In the genomic region with DNA sequence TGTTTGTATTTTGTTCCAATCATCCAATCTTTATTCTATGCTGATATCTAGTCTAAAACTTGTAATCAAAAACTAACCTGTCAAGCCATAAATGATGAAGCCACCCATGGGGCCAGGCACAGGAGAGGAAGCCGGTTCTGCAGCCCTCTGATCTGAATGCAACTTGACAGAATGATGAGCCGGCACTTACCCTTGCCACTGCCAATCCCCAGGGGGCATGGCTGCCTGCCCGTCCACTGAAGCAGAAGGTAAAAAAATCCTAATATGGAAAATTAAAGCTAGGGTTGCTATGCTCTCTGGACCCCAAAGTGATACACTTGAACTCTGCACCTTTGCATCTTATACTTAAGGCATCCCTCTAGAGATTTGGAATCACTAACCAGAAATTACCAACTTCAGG, we compare ENCODE assay signal across 26 mouse cellular contexts.
A peak's percentile ranks its signal among the peaks of the same experiment; 100 is the strongest.
DNase-seq lines count a peak whose midpoint lies in the region; ATAC-seq and TF ChIP-seq lines count a peak whose summit lies in the region.
"Had no signal": no experiment of that assay in that cellular context is flagged by ENCODE, and none has a peak within 500 bp of the region (broad histone marks: within the 10 kb centered on the region; RNA-seq: fewer than 3 reads in every experiment).

No protein-coding gene starts in this region.

- H3K4me2 ChIP-seq in hindbrain, postnatal 0 days (ENCODE audit: low read depth, low read length), result no peak overlapping the region
- H3K4me2 ChIP-seq in hindbrain, embryonic 14.5 days (replicated peaks), result no peak overlapping the region
- no peak overlapping the region for H3K4me2 ChIP-seq in midbrain, embryonic 14.5 days (ENCODE audit: low read length)
- H3K4me2 ChIP-seq in midbrain, embryonic 11.5 days, result no peak overlapping the region
- H3K4me2 ChIP-seq: embryonic facial prominence, embryonic 15.5 days; heart, embryonic 11.5 days; limb, embryonic 13.5 days; liver, embryonic 12.5 days; midbrain, embryonic 12.5 days; neural tube, embryonic 12.5 days; stomach, embryonic 15.5 days had no signal

- no peaks in the 10 kb centered on the region for H3K36me3 ChIP-seq in hindbrain, postnatal 0 days (ENCODE audit: insufficient read depth, low read length)
- no peaks in the 10 kb centered on the region for H3K36me3 ChIP-seq in hindbrain, embryonic 14.5 days (replicated peaks; ENCODE audit: control insufficient read depth, insufficient read depth)
- H3K36me3 ChIP-seq in midbrain, embryonic 14.5 days (ENCODE audit: control insufficient read depth, insufficient read depth, low read length), result no peaks in the 10 kb centered on the region
- H3K36me3 ChIP-seq in midbrain, embryonic 11.5 days (ENCODE audit: control insufficient read depth, insufficient read depth, low read length), result no peaks in the 10 kb centered on the region
- H3K36me3 ChIP-seq: embryonic facial prominence, embryonic 15.5 days; limb, embryonic 13.5 days; liver, embryonic 12.5 days; midbrain, embryonic 12.5 days; neural tube, embryonic 12.5 days; stomach, embryonic 15.5 days had no signal

- no peak for TF ChIP-seq CTCF in hindbrain, postnatal 0 days (IDR thresholded peaks at IDR 0.05; ENCODE audit: low read depth)

- peak; percentile 56 for DNase-seq in hindbrain, postnatal 0 days (ENCODE audit: low spot score)
- DNase-seq in hindbrain, embryonic 14.5 days (ENCODE audit: low spot score), result no peak
- peak; percentile 22 for DNase-seq in midbrain, embryonic 14.5 days
- no peak for DNase-seq in midbrain, embryonic 11.5 days (ENCODE audit: low spot score, missing footprints)
- peak; percentile 13 for DNase-seq in kidney, postnatal 14 days
- peak; percentile 68 for DNase-seq in retina, postnatal 1 day
- no peak for DNase-seq in adrenal gland, postnatal 36 days
- DNase-seq: adrenal gland, adult 8-10 months; cerebellum, adult 9-11 months; embryo, embryonic 11 days; gastrocnemius, postnatal 10 days; layer of hippocampus, postnatal 36 days; lung, adult 18-20 months; lung, postnatal 10 days; thymus, postnatal 36 days had no signal

- no peak overlapping the region for H3K9ac ChIP-seq in hindbrain, postnatal 0 days (replicated peaks; ENCODE audit: low read length)
- no peak overlapping the region for H3K9ac ChIP-seq in hindbrain, embryonic 14.5 days
- H3K9ac ChIP-seq in midbrain, embryonic 14.5 days (replicated peaks; ENCODE audit: low read length), result no peak overlapping the region
- no peak overlapping the region for H3K9ac ChIP-seq in midbrain, embryonic 11.5 days (ENCODE audit: low read length)
- H3K9ac ChIP-seq: embryonic facial prominence, embryonic 15.5 days; limb, embryonic 13.5 days; liver, embryonic 12.5 days; midbrain, embryonic 12.5 days; neural tube, embryonic 12.5 days; stomach, embryonic 15.5 days had no signal

- no peak for ATAC-seq in hindbrain, postnatal 0 days
- no peak for ATAC-seq in hindbrain, embryonic 14.5 days (ENCODE audit: low FRiP score)
- no peak for ATAC-seq in midbrain, embryonic 14.5 days (ENCODE audit: low FRiP score, low TSS enrichment)
- no peak for ATAC-seq in midbrain, embryonic 11.5 days (ENCODE audit: low FRiP score)
- ATAC-seq: activated CD4-positive, CD25-positive, alpha-beta regulatory T cell, adult 4 months; forebrain, embryonic 14.5 days; hindbrain, embryonic 16.5 days; intestine, postnatal 0 days; liver, embryonic 12.5 days had no signal

- no peaks in the 10 kb centered on the region for H3K27me3 ChIP-seq in hindbrain, postnatal 0 days (ENCODE audit: insufficient read depth, low read length)
- H3K27me3 ChIP-seq in hindbrain, embryonic 14.5 days (ENCODE audit: control insufficient read depth, insufficient read depth, low read length), result no peaks in the 10 kb centered on the region
- H3K27me3 ChIP-seq in midbrain, embryonic 14.5 days (ENCODE audit: control insufficient read depth, insufficient read depth, low read length), result no peaks in the 10 kb centered on the region
- H3K27me3 ChIP-seq in midbrain, embryonic 11.5 days (ENCODE audit: control insufficient read depth, insufficient read depth, low read length), result no peaks in the 10 kb centered on the region
- H3K27me3 ChIP-seq: embryonic facial prominence, embryonic 15.5 days; limb, embryonic 13.5 days; liver, embryonic 12.5 days; midbrain, embryonic 12.5 days; neural tube, embryonic 12.5 days; stomach, embryonic 15.5 days had no signal

- WGBS in hindbrain, postnatal 0 days, result 27% methylated on average over 3 of the region's 3 CpGs
- WGBS in hindbrain, embryonic 14.5 days, result 30% methylated on average over 3 of the region's 3 CpGs
- 40% methylated on average over 3 of the region's 3 CpGs for WGBS in midbrain, embryonic 14.5 days
- 66% methylated on average over 3 of the region's 3 CpGs for WGBS in midbrain, embryonic 11.5 days

- H3K9me3 ChIP-seq in hindbrain, postnatal 0 days (ENCODE audit: low read length), result no peaks in the 10 kb centered on the region
- no peaks in the 10 kb centered on the region for H3K9me3 ChIP-seq in hindbrain, embryonic 14.5 days (ENCODE audit: control insufficient read depth, low read length)
- no peaks in the 10 kb centered on the region for H3K9me3 ChIP-seq in midbrain, embryonic 14.5 days (ENCODE audit: control insufficient read depth, low read length)
- H3K9me3 ChIP-seq in midbrain, embryonic 11.5 days (ENCODE audit: control insufficient read depth, low read length), result no peaks in the 10 kb centered on the region
- H3K9me3 ChIP-seq: embryonic facial prominence, embryonic 15.5 days; limb, embryonic 13.5 days; liver, embryonic 12.5 days; midbrain, embryonic 12.5 days; neural tube, embryonic 12.5 days; stomach, embryonic 15.5 days had no signal

- no peaks in the 10 kb centered on the region for H3K4me1 ChIP-seq in hindbrain, postnatal 0 days (ENCODE audit: insufficient read depth, low read length)
- 0 out of 2 replicates have a peak, but pooled peaks cover 4% of the 10 kb centered on the region for H3K4me1 ChIP-seq in hindbrain, embryonic 14.5 days (replicated peaks; ENCODE audit: control insufficient read depth, insufficient read depth, low read length)
- H3K4me1 ChIP-seq in midbrain, embryonic 14.5 days (ENCODE audit: control insufficient read depth, insufficient read depth, low read length), result 0 out of 2 replicates have a peak, but pooled peaks cover 5% of the 10 kb centered on the region
- peaks cover 9% of the 10 kb centered on the region; the same call in 1 of the 2 replicates for H3K4me1 ChIP-seq in midbrain, embryonic 11.5 days (ENCODE audit: control insufficient read depth, insufficient read depth, low read length)
- H3K4me1 ChIP-seq: embryonic facial prominence, embryonic 15.5 days; limb, embryonic 13.5 days; liver, embryonic 12.5 days; neural tube, embryonic 12.5 days; stomach, embryonic 15.5 days had no signal

- H3K27ac ChIP-seq in hindbrain, postnatal 0 days, result no peak overlapping the region
- H3K27ac ChIP-seq in hindbrain, embryonic 14.5 days, result no peak overlapping the region
- H3K27ac ChIP-seq in midbrain, embryonic 14.5 days (replicated peaks; ENCODE audit: low read depth, low read length), result no peak overlapping the region
- no peak overlapping the region for H3K27ac ChIP-seq in midbrain, embryonic 11.5 days (ENCODE audit: low read depth, low read length)
- H3K27ac ChIP-seq: embryonic facial prominence, embryonic 15.5 days; limb, embryonic 13.5 days; liver, embryonic 12.5 days; midbrain, embryonic 12.5 days; neural tube, embryonic 12.5 days; stomach, embryonic 15.5 days had no signal

- no peak overlapping the region for H3K4me3 ChIP-seq in hindbrain, postnatal 0 days (ENCODE audit: low read length)
- H3K4me3 ChIP-seq in hindbrain, embryonic 14.5 days (replicated peaks; ENCODE audit: low read length), result no peak overlapping the region
- no peak overlapping the region for H3K4me3 ChIP-seq in midbrain, embryonic 14.5 days (replicated peaks; ENCODE audit: low read depth, low read length)
- no peak overlapping the region for H3K4me3 ChIP-seq in midbrain, embryonic 11.5 days (ENCODE audit: low read depth, low read length)
- H3K4me3 ChIP-seq: embryonic facial prominence, embryonic 15.5 days; limb, embryonic 13.5 days; liver, embryonic 12.5 days; midbrain, embryonic 12.5 days; neural tube, embryonic 12.5 days; stomach, embryonic 15.5 days had no signal

Comparison
In these comparisons a context has a peak if more than half of its experiments do, and no peak if none do; other contexts are left out.
1. DNase-seq: peak in hindbrain, postnatal 0 days (single experiment), midbrain, embryonic 14.5 days (single experiment), kidney, postnatal 14 days (single experiment) and retina, postnatal 1 day (single experiment); none in hindbrain, embryonic 14.5 days (single experiment), midbrain, embryonic 11.5 days (single experiment) and adrenal gland, postnatal 36 days (0 of 2).